Mouse (Mus musculus): ENCODE data around the gene Slc38a8.

Gene Slc38a8

GRCm38 (mm10) chr8:119501598-119501997 is at the start of gene Slc38a8:
Gene Slc38a8 (minus strand): TSS chr8:119501698.
- no peak for DNase-seq (ENCODE audit: low spot score in 2 of 2)

GRCm38 (mm10) chr8:119548560-119549113 is 47.1 kb upstream of the Slc38a8 start:
- DNase-seq (ENCODE audit: low spot score in 2 of 2) = no peak

GRCm38 (mm10) chr8:119547019-119547691 is 45.7 kb upstream of the Slc38a8 start:
- DNase-seq (ENCODE audit: low spot score in 2 of 2) = no peak

- DNase-seq (ENCODE audit: low spot score in 2 of 2) = no peak
Measured at GRCm38 (mm10) chr8:119545791-119546190, 44.3 kb upstream of the Slc38a8 start.

GRCm38 (mm10) chr8:119545180-119545579 is 43.7 kb upstream of the Slc38a8 start:
- no peak for DNase-seq (ENCODE audit: low spot score in 2 of 2)

- no peak for DNase-seq (ENCODE audit: low spot score in 2 of 2)
Measured at GRCm38 (mm10) chr8:119544606-119545005, 43.1 kb upstream of the Slc38a8 start.

GRCm38 (mm10) chr8:119531973-119532372 is 30.5 kb upstream of the Slc38a8 start:
- no peak for DNase-seq (ENCODE audit: low spot score in 2 of 2)

- no peak for DNase-seq (ENCODE audit: low spot score in 2 of 2)
Measured at GRCm38 (mm10) chr8:119531397-119531796, 29.9 kb upstream of the Slc38a8 start.

GRCm38 (mm10) chr8:119530937-119531336 is 29.4 kb upstream of the Slc38a8 start:
- DNase-seq (ENCODE audit: low spot score in 2 of 2) = no peak

- no peak for DNase-seq (ENCODE audit: low spot score in 2 of 2)
Measured at GRCm38 (mm10) chr8:119528762-119529161, 27.3 kb upstream of the Slc38a8 start.

GRCm38 (mm10) chr8:119520102-119520501 is 18.6 kb upstream of the Slc38a8 start:
- DNase-seq (ENCODE audit: low spot score in 2 of 2) = no peak

- DNase-seq (ENCODE audit: low spot score in 2 of 2) = no peak
Measured at GRCm38 (mm10) chr8:119516674-119517073, 15.2 kb upstream of the Slc38a8 start.

GRCm38 (mm10) chr8:119515767-119516166 is 14.3 kb upstream of the Slc38a8 start:
- DNase-seq (ENCODE audit: low spot score in 2 of 2) = no peak

GRCm38 (mm10) chr8:119514940-119515339 is 13.4 kb upstream of the Slc38a8 start:
- DNase-seq (ENCODE audit: low spot score in 2 of 2) = no peak

- DNase-seq (ENCODE audit: low spot score in 2 of 2) = no peak
Measured at GRCm38 (mm10) chr8:119513405-119513804, 11.9 kb upstream of the Slc38a8 start.

- DNase-seq (ENCODE audit: low spot score in 2 of 2) = no peak
Measured at GRCm38 (mm10) chr8:119511722-119512121, 10.2 kb upstream of the Slc38a8 start.

- DNase-seq (ENCODE audit: low spot score in 2 of 2) = no peak
Measured at GRCm38 (mm10) chr8:119510471-119510870, 9.0 kb upstream of the Slc38a8 start.

- DNase-seq (ENCODE audit: low spot score in 2 of 2) = no peak
Measured at GRCm38 (mm10) chr8:119506106-119506505, 4.6 kb upstream of the Slc38a8 start.

- DNase-seq (ENCODE audit: low spot score in 2 of 2) = no peak
Measured at GRCm38 (mm10) chr8:119505488-119505887, 4.0 kb upstream of the Slc38a8 start.

GRCm38 (mm10) chr8:119503191-119503767 is 1.8 kb upstream of the Slc38a8 start:
- no peak for DNase-seq (ENCODE audit: low spot score in 2 of 2)

GRCm38 (mm10) chr8:119502111-119502510 is 613 bp upstream of the Slc38a8 start:
- DNase-seq (ENCODE audit: low spot score in 2 of 2) = no peak

- DNase-seq (ENCODE audit: low spot score in 2 of 2) = no peak
Measured at GRCm38 (mm10) chr8:119499836-119500235, 1.7 kb downstream of the Slc38a8 start.

GRCm38 (mm10) chr8:119496848-119497247 is 4.7 kb downstream of the Slc38a8 start:
- DNase-seq (ENCODE audit: low spot score in 2 of 2) = peak; percentile 5 to 23
